Mouse (Mus musculus) T-helper 17 cell (primary cell): Measurements from ENCODE around the gene Zfhx3.

ENCODE experiments used
- in situ Hi-C, 2 experiments: fragments of 300-600 bp; cut with MboI, MseI; formaldehyde crosslinking; loops; 1 replicate in 1 of 2; 2 replicates in 1 of 2; pipeline ENCODE4 v1.15.1; 2025; ENCODE audit warnings: high pct_unique_total_duplicates in 2 of 2

Zfhx3 gene

DNA sequence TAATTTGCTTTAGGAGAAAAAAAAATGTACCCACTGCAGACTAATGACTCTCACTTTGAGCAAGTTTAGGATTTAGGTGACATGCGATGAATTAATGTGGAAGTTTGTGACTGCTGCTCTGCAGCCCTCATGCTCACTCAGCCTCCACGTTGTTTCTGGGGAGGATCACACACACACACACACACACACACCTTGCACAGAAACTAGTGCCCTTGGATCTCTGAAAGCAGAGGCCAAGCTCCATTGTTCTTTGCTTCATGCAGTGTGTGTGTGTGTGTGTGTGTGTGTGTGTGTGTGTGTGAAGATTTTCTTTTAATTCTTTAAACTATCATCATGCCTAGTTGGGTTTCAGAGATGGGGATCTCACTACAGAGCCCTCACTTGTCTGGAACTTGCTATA is 1020.7 kb downstream of the Zfhx3 start:
- in situ Hi-C loops, result no loop called here

DNA sequence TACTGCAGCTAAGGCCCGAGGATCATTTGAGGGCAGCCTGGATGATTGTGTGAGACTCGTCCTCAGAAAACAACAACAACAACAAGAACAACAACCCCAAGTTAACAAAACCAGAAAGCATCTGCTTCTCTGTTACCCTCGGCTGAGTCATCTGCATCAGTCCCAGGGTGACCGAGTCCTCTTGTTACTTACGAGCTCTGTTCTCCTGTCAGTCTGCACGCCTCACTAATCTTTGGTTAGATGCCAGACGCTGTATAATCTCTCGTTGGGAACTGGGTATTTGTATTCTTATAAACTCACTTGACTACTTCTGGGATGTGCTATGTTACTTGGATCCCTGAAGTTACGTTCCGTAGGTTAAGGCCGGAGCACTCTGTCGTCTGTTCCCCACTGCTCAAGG is 1023.6 kb downstream of the Zfhx3 start:
- in situ Hi-C loops, result no loop called here

DNA sequence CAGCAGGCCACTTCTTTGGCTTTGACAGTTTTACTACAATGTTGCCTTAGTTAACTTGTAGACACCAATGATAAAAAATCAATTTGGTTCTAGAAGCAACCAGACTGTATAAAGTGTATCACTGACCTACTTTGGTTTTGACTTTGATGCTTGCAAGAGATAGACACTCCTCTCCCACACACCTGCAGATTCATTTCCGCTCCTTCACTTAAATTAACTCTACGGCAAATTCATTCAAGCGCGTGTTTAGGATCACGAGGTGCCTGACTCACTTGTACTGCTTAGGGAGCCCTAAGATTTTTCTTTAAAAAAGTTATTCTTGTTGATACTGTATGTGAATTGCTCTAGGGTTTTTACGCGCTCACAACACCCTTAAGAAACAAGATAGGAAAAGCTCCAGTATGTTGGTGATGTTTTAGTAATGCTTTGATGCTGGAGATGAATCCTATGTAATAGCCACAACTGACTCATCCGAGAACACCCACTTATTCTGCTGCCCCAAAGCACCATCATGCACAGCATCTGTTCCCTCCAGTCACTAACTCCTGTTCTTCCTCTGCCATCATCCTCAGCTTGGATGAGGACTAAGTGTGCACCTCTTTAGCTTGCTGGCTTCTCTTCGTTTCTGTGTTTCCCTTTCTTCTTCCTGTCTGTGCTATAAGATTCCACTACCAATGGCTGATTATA is 1031.3 kb downstream of the Zfhx3 start:
- in situ Hi-C loops, result no loop called here

DNA sequence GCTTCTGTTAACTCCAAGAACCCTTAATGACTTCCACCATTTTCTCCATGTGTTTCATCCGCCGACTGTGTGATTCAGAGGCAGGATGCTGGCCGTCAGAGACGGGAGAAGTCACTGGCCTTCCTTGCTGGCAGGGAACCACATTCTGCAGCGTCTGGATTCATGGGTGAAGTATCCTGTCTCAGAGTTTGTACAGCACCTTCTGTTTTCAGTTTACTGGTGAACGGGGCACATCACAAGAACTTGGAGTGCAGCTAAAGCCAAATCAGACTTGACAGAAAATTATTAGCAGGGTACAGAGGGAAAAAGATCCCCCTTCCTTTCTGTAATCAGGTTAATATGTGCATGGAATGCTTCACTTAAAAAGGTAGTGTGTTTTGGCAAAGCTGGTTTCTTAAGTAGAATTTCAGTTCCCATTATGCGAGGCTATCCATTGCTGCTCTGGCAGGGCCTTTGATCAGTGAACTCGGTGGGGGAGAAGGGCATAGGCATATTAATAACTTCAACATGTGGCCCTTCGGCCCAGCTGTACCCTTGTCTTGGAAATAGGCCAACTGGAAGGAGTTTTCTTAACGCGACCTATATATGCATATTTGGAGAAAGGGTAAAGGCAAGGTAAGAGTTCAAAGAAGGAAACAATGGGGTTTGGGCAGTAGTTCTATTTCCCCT is 1035.4 kb downstream of the Zfhx3 start:
- in situ Hi-C loops, result no loop called here

DNA sequence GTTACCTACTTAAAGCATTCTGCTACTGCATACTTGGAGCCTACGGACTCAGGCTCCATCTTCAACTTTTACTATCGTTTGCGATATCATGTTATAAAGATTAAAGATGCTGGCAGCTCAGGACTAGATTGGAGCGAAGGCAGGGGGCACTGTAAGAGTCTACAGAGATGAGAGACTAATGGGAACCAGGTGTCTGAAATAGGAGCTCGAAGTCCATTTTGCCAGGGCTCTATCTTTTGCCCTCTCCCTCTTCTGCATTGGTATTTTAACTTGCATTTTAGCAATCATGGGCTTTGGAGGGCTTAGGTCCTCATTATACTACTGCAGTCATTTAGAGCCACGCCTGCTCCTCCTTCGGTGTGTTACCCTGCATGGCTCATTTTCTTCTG is 1035.9 kb downstream of the Zfhx3 start:
- in situ Hi-C loops, result no loop called here

DNA sequence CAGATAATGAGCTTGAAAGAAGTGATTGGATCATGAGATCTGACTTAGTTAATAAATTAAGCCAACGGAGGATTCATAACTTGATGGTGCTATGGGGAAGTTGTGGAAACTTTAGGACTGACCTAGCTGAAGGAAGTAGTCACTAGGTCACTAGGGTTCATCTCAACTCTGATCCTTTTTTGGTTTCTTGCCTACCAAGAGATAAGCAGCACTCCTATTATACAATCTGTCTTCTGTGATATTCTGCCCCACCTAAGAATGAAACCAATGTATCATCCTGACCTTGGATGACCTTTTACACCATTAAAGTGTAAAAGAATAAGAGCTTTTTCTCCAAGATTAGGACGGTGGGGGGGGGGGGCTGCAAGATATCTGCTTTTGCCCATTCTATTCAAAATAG is 1042.5 kb downstream of the Zfhx3 start:
- in situ Hi-C loops, result loop anchor here in 1 of 2 experiments (10.0 kb wide), 1 partner anchor 1870 kb away; no protein-coding TSS in a partner anchor

DNA sequence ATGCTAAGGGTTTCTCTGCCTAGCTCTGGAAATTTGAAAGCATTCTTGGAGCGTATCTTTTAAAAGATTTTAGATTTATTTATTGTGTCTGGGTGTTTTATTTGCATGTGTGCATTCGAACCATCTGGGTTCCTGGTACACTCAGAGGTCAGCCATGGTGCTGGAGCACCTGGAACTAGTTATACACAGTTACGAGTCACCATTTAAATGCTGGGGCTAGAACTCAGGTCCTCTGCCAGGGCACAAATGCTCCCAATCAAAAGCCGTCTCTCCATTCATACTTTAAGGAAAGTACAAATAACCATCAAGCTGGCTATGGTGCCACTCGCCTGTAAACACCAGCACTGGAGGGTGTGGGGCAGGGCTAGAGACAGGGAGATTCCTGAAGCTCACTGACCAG is 1047.4 kb downstream of the Zfhx3 start:
- in situ Hi-C loops, result loop anchor here in 1 of 2 experiments (10.0 kb wide), 1 partner anchor 1875 kb away; no protein-coding TSS in a partner anchor

DNA sequence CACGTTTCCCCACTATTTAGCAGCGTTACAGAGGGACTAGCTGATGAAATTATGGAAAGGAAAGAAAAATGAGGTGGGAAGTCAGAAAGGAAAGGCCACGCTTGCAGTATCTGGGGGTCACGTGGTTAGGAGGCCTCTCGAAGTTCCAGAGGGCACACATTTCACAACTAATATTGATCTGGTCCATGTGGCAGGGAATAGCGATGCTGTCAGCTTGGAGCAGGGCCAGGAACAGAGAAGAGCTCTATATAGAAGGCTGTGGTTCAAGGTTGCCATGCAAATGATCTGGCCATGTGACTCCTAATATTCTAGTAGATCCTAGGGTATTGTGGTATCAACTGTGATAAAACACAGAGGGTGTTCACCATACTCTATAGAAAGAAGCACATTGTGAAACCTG is 1048.1 kb downstream of the Zfhx3 start:
- in situ Hi-C loops, result no loop called here

DNA sequence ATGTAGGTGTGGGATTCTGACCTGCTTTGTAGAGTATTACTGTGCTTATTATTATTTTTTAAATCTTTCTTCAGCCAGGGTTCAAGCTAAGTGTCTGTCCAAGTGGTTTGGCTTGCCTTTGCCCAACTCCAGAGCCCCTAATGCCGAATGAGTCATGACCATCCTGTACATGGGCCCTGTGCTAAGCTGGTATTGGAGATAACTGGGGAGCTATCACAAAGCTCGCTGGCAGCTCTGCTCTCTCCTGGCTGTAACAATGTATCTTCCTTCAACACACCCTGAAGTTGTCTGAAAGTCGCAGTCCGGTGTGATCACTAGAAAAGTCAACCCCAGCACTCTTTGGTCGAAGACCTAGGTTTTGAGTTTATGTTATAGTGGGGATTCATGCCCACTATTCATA is 1049.0 kb downstream of the Zfhx3 start:
- in situ Hi-C loops, result no loop called here

DNA sequence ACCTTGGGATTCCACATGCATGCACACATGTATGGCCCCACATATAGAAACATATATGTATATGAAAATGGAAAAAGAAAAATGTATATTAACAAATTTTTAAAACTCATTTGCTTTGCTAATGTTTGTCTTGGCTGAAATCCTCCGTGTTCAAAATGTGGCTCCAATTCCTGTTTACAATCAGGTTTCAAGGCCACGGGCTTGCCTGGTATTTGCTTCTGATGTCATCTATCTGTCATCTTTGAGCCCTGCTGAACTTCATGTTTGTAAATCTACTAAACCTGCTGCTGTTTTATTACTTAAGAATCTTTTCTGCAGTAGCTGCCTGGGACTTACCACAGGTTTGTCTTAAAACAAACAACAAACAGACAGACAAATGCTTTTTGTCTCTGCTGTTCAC is 1051.3 kb downstream of the Zfhx3 start:
- in situ Hi-C loops, result no loop called here

DNA sequence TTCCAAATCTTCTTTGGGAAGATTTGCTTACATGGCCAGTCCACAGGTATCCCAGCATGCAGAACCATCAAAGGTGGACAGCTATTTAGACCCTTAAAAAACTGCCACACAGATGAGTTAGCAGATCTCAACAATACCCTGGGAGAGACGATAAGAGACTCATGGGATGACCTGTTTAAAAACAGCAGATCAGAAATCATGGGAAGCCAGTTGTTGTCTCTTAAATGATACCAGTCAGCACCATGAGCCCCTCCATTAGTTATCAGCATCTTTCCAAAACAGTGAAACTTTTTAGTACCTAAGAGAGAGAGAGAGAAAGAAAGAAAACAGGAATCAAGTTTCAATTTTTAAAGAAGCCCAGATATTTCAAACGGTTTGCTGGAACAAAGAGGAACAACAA is 1051.7 kb downstream of the Zfhx3 start:
- in situ Hi-C loops, result no loop called here

DNA sequence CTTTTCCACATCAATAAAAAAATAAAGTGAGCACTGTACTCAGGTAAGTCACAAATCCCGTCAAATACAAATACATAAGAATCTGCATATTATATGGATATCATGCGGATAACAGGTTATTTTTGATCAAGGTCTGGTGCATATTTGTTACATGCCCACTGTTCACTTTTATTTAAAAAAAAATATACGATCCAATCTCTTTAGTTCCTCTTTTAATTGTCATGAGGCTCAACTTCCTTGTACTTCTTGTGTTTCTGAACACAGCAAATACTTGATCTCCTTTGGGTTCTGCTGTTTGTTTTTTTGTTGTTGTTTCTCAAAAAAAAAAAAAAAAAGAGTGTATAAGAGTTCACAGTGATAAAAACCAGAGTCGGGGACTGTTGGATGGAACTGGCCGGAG is 1052.4 kb downstream of the Zfhx3 start:
- in situ Hi-C loops, result no loop called here

DNA sequence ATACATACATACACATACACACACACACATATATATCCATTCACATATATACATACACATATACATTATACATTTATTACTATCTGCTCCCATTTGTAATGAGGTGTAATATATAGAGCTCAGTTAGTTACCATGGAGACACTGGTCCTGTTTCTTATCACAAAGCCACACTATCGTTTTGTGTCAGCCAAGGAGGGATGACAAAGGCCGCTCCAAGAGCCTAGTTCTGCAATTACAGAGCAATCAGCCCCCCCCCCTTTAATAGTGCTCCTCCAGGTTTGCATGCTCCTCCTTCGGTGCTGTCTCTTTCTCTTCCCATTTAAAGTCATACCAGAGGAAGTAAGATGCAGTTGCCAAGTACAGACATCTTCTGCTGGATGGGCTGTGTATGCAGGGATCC is 1054.9 kb downstream of the Zfhx3 start:
- in situ Hi-C loops, result no loop called here

DNA sequence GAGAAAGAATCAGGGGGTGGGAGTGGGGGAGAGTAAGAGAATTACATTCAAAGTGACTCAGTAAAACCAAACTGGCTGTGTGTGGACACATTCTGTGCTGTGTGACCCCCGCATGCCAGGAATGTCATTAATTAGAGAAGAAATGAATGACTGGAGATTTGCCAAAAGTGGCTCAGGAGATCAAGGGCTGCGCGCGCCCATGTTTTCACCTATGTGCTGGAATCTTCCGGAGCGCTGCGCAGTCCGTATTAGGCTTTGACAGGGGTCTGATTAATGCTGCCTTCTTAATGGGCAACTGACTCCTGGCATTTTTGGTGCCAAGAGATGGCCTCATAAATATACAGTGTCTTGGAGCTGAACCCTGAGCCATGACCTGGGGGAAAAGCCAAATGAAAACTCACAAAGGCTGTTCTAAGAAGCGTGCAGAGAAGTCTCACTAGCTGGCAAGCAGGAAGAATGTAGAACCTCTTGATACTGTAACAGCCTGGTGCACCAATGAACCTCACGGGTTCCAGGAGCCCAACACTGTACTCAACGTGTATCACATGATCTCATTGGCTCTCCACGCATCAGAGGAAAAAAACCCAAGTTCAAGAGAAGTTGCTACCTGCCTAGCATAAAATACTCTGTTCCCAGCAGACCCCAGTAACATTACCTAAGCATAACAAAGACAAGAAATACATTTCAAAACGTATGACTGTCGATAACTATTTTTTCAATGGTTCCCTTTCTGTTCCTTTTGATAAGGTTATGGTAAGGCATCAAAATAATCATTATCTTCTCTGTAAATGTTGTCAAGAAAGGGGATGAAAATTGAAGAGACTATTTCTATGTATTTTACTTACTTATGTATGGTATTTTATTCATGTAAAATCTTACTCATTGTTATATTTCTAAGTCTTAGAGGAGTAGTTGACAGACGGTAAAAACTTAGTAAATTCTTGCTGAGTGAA is 1057.1 kb downstream of the Zfhx3 start:
- in situ Hi-C loops, result no loop called here

DNA sequence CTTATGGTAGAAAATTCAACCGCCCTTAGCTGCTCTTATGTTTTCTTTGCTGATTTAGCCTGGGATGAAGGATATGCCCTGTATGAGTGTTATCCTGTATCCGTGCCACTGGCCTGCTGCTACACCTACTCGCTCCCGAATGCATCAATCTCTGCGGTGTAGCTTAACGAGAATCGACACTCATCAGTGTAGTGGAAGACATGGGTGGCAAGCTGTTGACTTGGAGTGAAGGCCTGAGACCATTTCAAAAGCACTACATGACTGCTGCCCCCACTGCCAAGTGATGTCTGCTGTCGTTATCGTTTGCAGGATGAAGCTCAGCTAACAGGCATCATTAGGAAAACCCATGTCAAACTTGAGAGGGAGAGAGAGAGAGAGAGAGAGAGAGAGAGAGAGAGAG is 1058.6 kb downstream of the Zfhx3 start:
- in situ Hi-C loops, result no loop called here

DNA sequence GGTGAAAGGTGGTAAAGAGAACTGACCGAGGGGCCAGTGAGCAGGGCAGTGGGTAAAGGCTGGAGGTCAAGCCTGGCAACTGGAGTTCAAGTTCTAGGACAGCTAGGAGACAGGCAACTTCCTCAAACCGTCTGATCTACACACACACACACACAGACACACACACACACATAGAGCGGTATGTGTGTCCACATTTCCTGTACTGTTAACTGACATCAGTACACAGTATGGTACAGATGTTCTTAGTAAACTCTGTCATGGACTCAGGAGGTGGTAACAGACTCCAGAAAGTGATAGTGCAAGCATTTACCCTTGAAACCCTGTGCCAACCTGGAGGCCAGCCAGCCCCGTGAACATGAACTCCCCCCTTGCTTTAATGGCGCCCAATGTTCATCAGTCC is 1059.5 kb downstream of the Zfhx3 start:
- in situ Hi-C loops, result no loop called here

DNA sequence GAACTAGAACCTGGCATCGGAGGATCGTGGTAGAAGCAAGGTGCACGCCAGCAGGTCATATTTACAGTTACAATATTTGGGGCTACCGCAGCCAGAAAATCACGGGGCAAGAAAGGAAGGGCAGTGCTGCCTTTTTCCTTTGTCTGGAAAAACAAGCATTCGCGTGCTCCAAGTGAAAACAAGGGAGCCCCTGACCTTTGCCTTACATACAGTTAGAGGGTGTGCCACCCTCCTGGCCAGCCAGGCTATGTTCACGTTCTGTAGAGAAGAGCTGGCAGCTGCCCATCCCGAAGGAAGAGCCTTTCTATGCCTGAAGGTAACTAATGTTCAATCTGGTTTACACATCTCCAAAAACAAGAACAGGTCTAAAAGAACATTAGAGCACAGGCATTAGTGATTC is 1064.5 kb downstream of the Zfhx3 start:
- in situ Hi-C loops, result no loop called here
